ENCODE assay signal across 8 mouse cellular contexts in the genomic region with DNA sequence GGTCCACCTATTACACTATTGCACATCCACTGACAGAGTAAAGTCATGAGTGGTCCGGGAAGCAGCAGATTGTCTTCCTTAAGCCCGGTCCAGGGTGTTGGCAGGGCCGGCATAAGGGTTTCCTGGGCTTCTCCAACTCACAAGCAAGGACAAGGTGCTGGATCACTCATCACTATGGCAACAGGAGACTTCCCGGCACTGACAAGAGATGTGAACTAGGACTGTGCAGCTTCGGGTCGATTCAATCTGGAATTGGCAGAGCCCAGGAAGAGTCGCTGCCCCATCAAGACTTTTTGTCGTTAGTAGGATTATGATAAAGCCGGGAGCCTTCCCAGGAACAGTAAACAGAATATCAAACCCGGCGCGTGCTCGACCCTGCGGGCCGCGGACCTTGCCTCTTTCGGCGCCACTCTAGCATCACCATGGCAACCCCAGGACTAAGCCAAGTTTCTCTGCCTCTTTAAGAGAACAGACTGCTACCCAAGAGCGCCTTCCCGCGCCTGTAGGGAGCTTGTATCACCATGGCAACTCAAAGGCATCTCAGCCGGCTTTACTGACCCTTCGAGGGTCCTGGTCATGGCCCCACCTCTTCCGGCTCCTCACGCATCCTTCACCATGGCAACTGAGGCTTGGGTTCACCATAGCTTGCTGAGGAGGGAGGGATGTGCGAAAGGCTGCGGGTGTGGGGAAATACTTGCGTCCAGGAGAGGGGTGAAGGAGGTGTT.
DNase-seq lines count a peak whose midpoint lies in the region; ATAC-seq and TF ChIP-seq lines count a peak whose summit lies in the region.

No protein-coding gene starts in this region.

- peak overlapping the region; percentile 57 for H3K9ac ChIP-seq in forebrain, postnatal 0 days
- no peak overlapping the region for H3K9ac ChIP-seq in kidney, embryonic 16.5 days (replicated peaks; ENCODE audit: low read length)
- no peak overlapping the region for H3K9ac ChIP-seq in limb, embryonic 14.5 days (ENCODE audit: low read depth, low read length, severe bottlenecking)

- no peaks in the 10 kb centered on the region for H3K9me3 ChIP-seq in forebrain, postnatal 0 days (ENCODE audit: low read length)
- no peaks in the 10 kb centered on the region for H3K9me3 ChIP-seq in kidney, embryonic 16.5 days (ENCODE audit: low read length)
- H3K9me3 ChIP-seq in limb, embryonic 14.5 days (ENCODE audit: control insufficient read depth, low read length) = no peaks in the 10 kb centered on the region

- H3K4me3 ChIP-seq in forebrain, postnatal 0 days (ENCODE audit: low read depth, low read length) = peak overlapping the region; percentile 42
- H3K4me3 ChIP-seq in kidney, embryonic 16.5 days (ENCODE audit: low read length) = peak overlapping the region; percentile 27
- H3K4me3 ChIP-seq in limb, embryonic 14.5 days (replicated peaks; ENCODE audit: low read length) = peak overlapping the region; percentile 30

- DNase-seq in heart, adult 11 months = peak; percentile 80
- DNase-seq in heart, postnatal 14 days = no peak
- peak; percentile 43 for DNase-seq in cerebellum, adult 8-10 months
- peak; percentile 87 for DNase-seq in forebrain, postnatal 0 days
- DNase-seq in limb, embryonic 14.5 days (ENCODE audit: low spot score) = peak; percentile 31
- peak; percentile 67 to 71 for DNase-seq in right cerebral cortex, postnatal 36 days (ENCODE audit: low spot score in 2 of 2)
- DNase-seq in urinary bladder, postnatal 25 days (ENCODE audit: low spot score) = no peak

- TF ChIP-seq POLR2A in limb, embryonic 14.5 days (IDR thresholded peaks at IDR 0.05; ENCODE audit: borderline replicate concordance, extremely low read depth, insufficient read depth, insufficient read length) = no peak

- TF ChIP-seq CTCF in forebrain, postnatal 0 days (IDR thresholded peaks at IDR 0.05; ENCODE audit: low read depth) = no peak; the same call in 1 of the 2 replicates

- H3K36me3 ChIP-seq in forebrain, postnatal 0 days (ENCODE audit: insufficient read depth) = no peaks in the 10 kb centered on the region
- no peaks in the 10 kb centered on the region for H3K36me3 ChIP-seq in kidney, embryonic 16.5 days (ENCODE audit: insufficient read depth, low read length)
- no peaks in the 10 kb centered on the region for H3K36me3 ChIP-seq in limb, embryonic 14.5 days (ENCODE audit: control insufficient read depth, insufficient read depth, low read length)

- H3K4me1 ChIP-seq in forebrain, postnatal 0 days (ENCODE audit: insufficient read depth) = peaks cover 7% of the 10 kb centered on the region; the same call in 1 of the 2 replicates
- H3K4me1 ChIP-seq in kidney, embryonic 16.5 days (ENCODE audit: insufficient read depth, low read length) = peaks cover 16% of the 10 kb centered on the region
- peaks cover 9% of the 10 kb centered on the region; the same call in 1 of the 2 replicates for H3K4me1 ChIP-seq in limb, embryonic 14.5 days (ENCODE audit: control insufficient read depth, insufficient read depth, low read length)

- H3K27me3 ChIP-seq in forebrain, postnatal 0 days (ENCODE audit: insufficient read depth, low read length) = no peaks in the 10 kb centered on the region
- H3K27me3 ChIP-seq in kidney, embryonic 16.5 days (ENCODE audit: insufficient read depth, low read length) = no peaks in the 10 kb centered on the region
- no peaks in the 10 kb centered on the region for H3K27me3 ChIP-seq in limb, embryonic 14.5 days (ENCODE audit: control insufficient read depth, insufficient read depth, low read length)

- peak overlapping the region; percentile 83 for H3K4me2 ChIP-seq in forebrain, postnatal 0 days (ENCODE audit: low read depth)
- H3K4me2 ChIP-seq in kidney, embryonic 16.5 days (replicated peaks; ENCODE audit: low read depth, low read length) = peak overlapping the region; percentile 49
- H3K4me2 ChIP-seq in limb, embryonic 14.5 days (replicated peaks; ENCODE audit: low read depth, low read length, severe bottlenecking) = peak overlapping the region; percentile 49

- H3K27ac ChIP-seq in forebrain, postnatal 0 days (ENCODE audit: low read depth, low read length) = peak overlapping the region; percentile 78
- no peak overlapping the region for H3K27ac ChIP-seq in kidney, embryonic 16.5 days (ENCODE audit: low read length)
- H3K27ac ChIP-seq in limb, embryonic 14.5 days (replicated peaks; ENCODE audit: low read depth, low read length) = no peak overlapping the region

- intact Hi-C loops in heart, postnatal 14 days (cut with DNase I) = loop anchor here (5.0 kb wide), 1 partner anchor 258 kb away; no protein-coding TSS in a partner anchor

- ATAC-seq in forebrain, postnatal 0 days = peak; percentile 96
- ATAC-seq in kidney, embryonic 16.5 days (ENCODE audit: low FRiP score, low TSS enrichment) = peak; percentile 62; the same call in 1 of the 2 replicates
- peak; percentile 66 for ATAC-seq in limb, embryonic 14.5 days (ENCODE audit: low FRiP score, low read depth)

- WGBS in forebrain, postnatal 0 days = under 1% methylated on average over 28 of the region's 28 CpGs
- 2% methylated on average over 28 of the region's 28 CpGs for WGBS in kidney, embryonic 16.5 days
- WGBS in limb, embryonic 14.5 days = 4% methylated on average over 28 of the region's 28 CpGs

Comparison
In these comparisons a context has a peak if more than half of its experiments do, and no peak if none do; other contexts are left out.
1. DNase-seq: peak in heart, adult 11 months (single experiment), cerebellum, adult 8-10 months (single experiment), forebrain, postnatal 0 days (single experiment), limb, embryonic 14.5 days (single experiment) and right cerebral cortex, postnatal 36 days (2 of 2); none in heart, postnatal 14 days (0 of 2) and urinary bladder, postnatal 25 days (single experiment).
2. Peak in every context shown above with its lines, with median percentiles within 50 percentile points of each other: ATAC-seq, H3K4me2 ChIP-seq and H3K4me3 ChIP-seq.